In genomic region chr1:52332013-52332412, GRCm38 (mm10) we compare ENCODE assay signal across 13 mouse cellular contexts.
DNase-seq lines count a peak whose midpoint lies in the region; ATAC-seq lines count a peak whose summit lies in the region.
"Had no signal": no experiment of that assay in that cellular context is flagged by ENCODE, and none has a peak within 500 bp of the region (broad histone marks: within the 10 kb centered on the region; RNA-seq: fewer than 3 reads in every experiment).

No protein-coding gene starts in this region.

- H3K4me3 ChIP-seq in midbrain, embryonic 15.5 days: no peak overlapping the region
- H3K4me3 ChIP-seq in midbrain, embryonic 14.5 days (replicated peaks; ENCODE audit: low read depth, low read length): no peak overlapping the region
- H3K4me3 ChIP-seq: heart, adult 2 months; kidney, embryonic 15.5 days; liver, embryonic 12.5 days had no signal

- H3K36me3 ChIP-seq in midbrain, embryonic 15.5 days (replicated peaks): no peaks in the 10 kb centered on the region
- no peaks in the 10 kb centered on the region for H3K36me3 ChIP-seq in midbrain, embryonic 14.5 days (ENCODE audit: control insufficient read depth, insufficient read depth, low read length)
- H3K36me3 ChIP-seq: kidney, embryonic 15.5 days; liver, embryonic 12.5 days had no signal

- H3K9ac ChIP-seq in midbrain, embryonic 15.5 days: no peak overlapping the region
- no peak overlapping the region for H3K9ac ChIP-seq in midbrain, embryonic 14.5 days (replicated peaks; ENCODE audit: low read length)
- H3K9ac ChIP-seq: kidney, embryonic 15.5 days; liver, embryonic 12.5 days had no signal

- peak; percentile 62; the same call in 1 of the 2 replicates for ATAC-seq in midbrain, embryonic 15.5 days (replicated peaks)
- no peak for ATAC-seq in midbrain, embryonic 14.5 days (ENCODE audit: low FRiP score, low TSS enrichment)
- ATAC-seq: liver, embryonic 12.5 days; lung, postnatal 0 days had no signal

- no peak overlapping the region for H3K27ac ChIP-seq in midbrain, embryonic 15.5 days
- H3K27ac ChIP-seq in midbrain, embryonic 14.5 days (replicated peaks; ENCODE audit: low read depth, low read length): no peak overlapping the region
- H3K27ac ChIP-seq: heart, adult 2 months; kidney, embryonic 15.5 days; liver, embryonic 12.5 days had no signal

- H3K9me3 ChIP-seq in midbrain, embryonic 15.5 days: no peaks in the 10 kb centered on the region
- H3K9me3 ChIP-seq in midbrain, embryonic 14.5 days (ENCODE audit: control insufficient read depth, low read length): no peaks in the 10 kb centered on the region
- H3K9me3 ChIP-seq: kidney, embryonic 15.5 days; liver, embryonic 12.5 days had no signal

- 67% methylated on average over 12 of the region's 12 CpGs for WGBS in midbrain, embryonic 15.5 days
- 81% methylated on average over 12 of the region's 12 CpGs for WGBS in midbrain, embryonic 14.5 days

- no peaks in the 10 kb centered on the region for H3K27me3 ChIP-seq in midbrain, embryonic 15.5 days (replicated peaks)
- no peaks in the 10 kb centered on the region for H3K27me3 ChIP-seq in midbrain, embryonic 14.5 days (ENCODE audit: control insufficient read depth, insufficient read depth, low read length)
- H3K27me3 ChIP-seq: kidney, embryonic 15.5 days; liver, embryonic 12.5 days had no signal

- peak; percentile 9 to 14 for DNase-seq in frontal cortex, postnatal 14 days (ENCODE audit: low spot score in 2 of 2)
- no peak for DNase-seq in frontal cortex, postnatal 10 days (ENCODE audit: low spot score in 2 of 2)
- DNase-seq in midbrain, embryonic 14.5 days: no peak
- DNase-seq in layer of hippocampus, adult 11-12 months (ENCODE audit: low spot score): peak; percentile 14
- peak; percentile 12 for DNase-seq in right cerebral cortex, postnatal 14 days
- DNase-seq in cerebellum, adult 9-11 months: no peak
- no peak for DNase-seq in gastrocnemius, postnatal 4 days (ENCODE audit: low spot score in 2 of 2)
- DNase-seq: B cell, adult 2 months had no signal

- H3K4me1 ChIP-seq in midbrain, embryonic 15.5 days: no peaks in the 10 kb centered on the region
- H3K4me1 ChIP-seq in midbrain, embryonic 14.5 days (ENCODE audit: control insufficient read depth, insufficient read depth, low read length): no peaks in the 10 kb centered on the region
- H3K4me1 ChIP-seq: kidney, embryonic 15.5 days; liver, embryonic 12.5 days had no signal

- H3K4me2 ChIP-seq in midbrain, embryonic 15.5 days: no peak overlapping the region
- no peak overlapping the region for H3K4me2 ChIP-seq in midbrain, embryonic 14.5 days (ENCODE audit: low read length)
- H3K4me2 ChIP-seq: kidney, embryonic 15.5 days; liver, embryonic 12.5 days had no signal

Comparison
In these comparisons a context has a peak if more than half of its experiments do, and no peak if none do; other contexts are left out.
1. DNase-seq: peak in frontal cortex, postnatal 14 days (2 of 2), layer of hippocampus, adult 11-12 months (single experiment) and right cerebral cortex, postnatal 14 days (single experiment); none in frontal cortex, postnatal 10 days (0 of 2), midbrain, embryonic 14.5 days (single experiment), cerebellum, adult 9-11 months (single experiment) and gastrocnemius, postnatal 4 days (0 of 2).